Comparison of ENCODE assay signal across 21 mouse cellular contexts in the genomic region with DNA sequence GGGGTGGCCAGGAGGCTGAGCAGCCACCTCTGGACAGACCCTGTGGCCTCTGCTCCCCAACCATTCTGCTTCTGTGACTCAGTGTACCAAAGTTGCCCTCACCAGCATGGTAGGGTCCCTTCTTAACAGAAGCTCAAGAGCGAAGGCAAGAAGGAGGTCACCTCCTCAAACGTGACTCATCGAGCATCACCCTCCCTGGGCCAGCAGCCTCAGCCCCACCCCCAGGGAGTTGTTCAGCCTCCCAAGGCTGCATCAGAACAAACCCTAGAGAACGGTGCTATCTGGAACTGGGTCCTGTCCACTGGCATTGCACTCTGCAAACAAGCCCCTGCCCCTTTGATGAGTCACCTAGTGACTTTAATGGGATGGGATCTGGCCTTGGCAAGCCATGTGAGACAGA. TPM values are rescaled to one million over a fixed set of nuclear protein-coding genes. Genes with fewer than 3 reads are reported as not detected.
DNase-seq lines count a peak whose midpoint lies in the region; ATAC-seq and TF ChIP-seq lines count a peak whose summit lies in the region.
"Had no signal": no experiment of that assay in that cellular context is flagged by ENCODE, and none has a peak within 500 bp of the region (broad histone marks: within the 10 kb centered on the region; RNA-seq: fewer than 3 reads in every experiment).

No protein-coding gene starts in this region.

- no peaks in the 10 kb centered on the region for H3K27me3 ChIP-seq in intestine, embryonic 15.5 days (replicated peaks)
- no peaks in the 10 kb centered on the region for H3K27me3 ChIP-seq in intestine, postnatal 0 days (replicated peaks; ENCODE audit: control insufficient read depth, insufficient read depth, low read length)
- H3K27me3 ChIP-seq: embryonic facial prominence, embryonic 15.5 days; midbrain, embryonic 15.5 days had no signal

- no peaks in the 10 kb centered on the region for H3K9me3 ChIP-seq in intestine, embryonic 15.5 days
- H3K9me3 ChIP-seq in intestine, postnatal 0 days (ENCODE audit: control insufficient read depth) = no peaks in the 10 kb centered on the region
- H3K9me3 ChIP-seq: embryonic facial prominence, embryonic 15.5 days; G1E; limb, embryonic 10.5 days; midbrain, embryonic 15.5 days had no signal

- no peak for TF ChIP-seq CTCF in intestine, postnatal 0 days (IDR thresholded peaks at IDR 0.05; ENCODE audit: low read depth)

- no peak overlapping the region for H3K4me2 ChIP-seq in intestine, embryonic 15.5 days (replicated peaks)
- no peak overlapping the region for H3K4me2 ChIP-seq in intestine, postnatal 0 days (replicated peaks; ENCODE audit: low read depth)
- H3K4me2 ChIP-seq: embryonic facial prominence, embryonic 15.5 days; midbrain, embryonic 15.5 days had no signal

- peak; percentile 46 for ATAC-seq in intestine, embryonic 15.5 days
- no peak for ATAC-seq in intestine, postnatal 0 days
- ATAC-seq: activated CD4-positive, CD25-positive, alpha-beta regulatory T cell, adult 4 months; forebrain, postnatal 0 days; midbrain, embryonic 15.5 days had no signal

- 67% methylated on average over 4 of the region's 4 CpGs for WGBS in intestine, embryonic 15.5 days
- whole genome bisulfite sequencing in intestine, postnatal 0 days = 45% methylated on average over 4 of the region's 4 CpGs

- H3K9ac ChIP-seq in intestine, embryonic 15.5 days = no peak overlapping the region
- H3K9ac ChIP-seq in intestine, postnatal 0 days (ENCODE audit: low read depth, low read length) = no peak overlapping the region
- H3K9ac ChIP-seq: embryonic facial prominence, embryonic 15.5 days; forebrain, postnatal 0 days; liver, embryonic 14.5 days; midbrain, embryonic 15.5 days had no signal

- DNase-seq in cerebellum, adult 11-12 months = peak; percentile 60
- DNase-seq in cerebellum, adult 8-10 months = no peak
- peak; percentile 70 for DNase-seq in Muller cell, postnatal 12 days (ENCODE audit: inconsistent ontology term)
- DNase-seq in adrenal gland, postnatal 36 days = peak; percentile 74 to 87
- DNase-seq in layer of hippocampus, adult 9-10 months (ENCODE audit: low spot score) = no peak
- no peak for DNase-seq in layer of hippocampus, adult 9-11 months
- DNase-seq: forebrain, postnatal 0 days; gastrocnemius, postnatal 14 days; kidney, postnatal 25 days had no signal

- H3K36me3 ChIP-seq in intestine, embryonic 15.5 days = no peaks in the 10 kb centered on the region
- no peaks in the 10 kb centered on the region for H3K36me3 ChIP-seq in intestine, postnatal 0 days (ENCODE audit: control insufficient read depth, insufficient read depth)
- H3K36me3 ChIP-seq: embryonic facial prominence, embryonic 15.5 days; G1E; limb, embryonic 10.5 days; midbrain, embryonic 15.5 days had no signal

- H3K4me3 ChIP-seq in intestine, embryonic 15.5 days (replicated peaks) = no peak overlapping the region
- no peak overlapping the region for H3K4me3 ChIP-seq in intestine, postnatal 0 days (ENCODE audit: low read depth, low read length)
- H3K4me3 ChIP-seq: embryonic facial prominence, embryonic 15.5 days; limb, embryonic 10.5 days; midbrain, embryonic 15.5 days had no signal

- H3K4me1 ChIP-seq in intestine, embryonic 15.5 days (replicated peaks) = 0 out of 2 replicates have a peak, but pooled peaks cover 4% of the 10 kb centered on the region
- H3K4me1 ChIP-seq in intestine, postnatal 0 days (replicated peaks; ENCODE audit: control insufficient read depth, insufficient read depth, low read length) = no peaks in the 10 kb centered on the region
- H3K4me1 ChIP-seq: embryonic facial prominence, embryonic 15.5 days; midbrain, embryonic 15.5 days had no signal

- no peak overlapping the region for H3K27ac ChIP-seq in intestine, embryonic 15.5 days
- H3K27ac ChIP-seq in intestine, postnatal 0 days (ENCODE audit: low read depth, low read length) = no peak overlapping the region
- H3K27ac ChIP-seq: embryonic facial prominence, embryonic 15.5 days; limb, embryonic 10.5 days; liver, embryonic 14.5 days; macrophage; midbrain, embryonic 15.5 days had no signal

RNA-seq across cellular contexts. Expression of a gene that starts 5.8 kb away (rescaled TPM):
- polyA plus RNA-seq in intestine, embryonic 15.5 days (2015; fragmentation: Nextera tagmentation; extraction: Ambion mirVana) = not detected in 2 replicates
- polyA plus RNA-seq in intestine, postnatal 0 days (2015; fragmentation: Nextera tagmentation; extraction: Ambion mirVana) = not detected in 2 replicates
- not detected for total RNA-seq in adrenal gland, postnatal 36 days (2021)
- total RNA-seq: forebrain, postnatal 0 days; gastrocnemius, postnatal 14 days; layer of hippocampus, postnatal 25 days had no signal
- polyA plus RNA-seq: activated CD4-positive, CD25-positive, alpha-beta regulatory T cell, adult 4 months; embryonic facial prominence, embryonic 15.5 days; forebrain, postnatal 0 days; G1E; heart, postnatal 0 days; limb, embryonic 10.5 days; liver, embryonic 14.5 days; macrophage; midbrain, embryonic 15.5 days; neural tube, embryonic 11.5 days had no signal

RNA-seq across cellular contexts. Expression of a gene that starts 8.2 kb away (rescaled TPM):
- 1.8 and 2.1 TPM in 2 replicates for polyA plus RNA-seq in intestine, embryonic 15.5 days (2015; fragmentation: Nextera tagmentation; extraction: Ambion mirVana)
- polyA plus RNA-seq in intestine, postnatal 0 days (2015; fragmentation: Nextera tagmentation; extraction: Ambion mirVana) = 3.5 and 4.3 TPM in 2 replicates
- total RNA-seq in adrenal gland, postnatal 36 days (2021) = 1 to 10 TPM; 1.5 to 2.4 TPM
- polyA plus RNA-seq: activated CD4-positive, CD25-positive, alpha-beta regulatory T cell, adult 4 months; G1E; macrophage; neural tube, embryonic 11.5 days had no signal

RNA-seq across cellular contexts. Expression of a gene that starts 25.1 kb away (rescaled TPM):
- 8.8 and 9.8 TPM in 2 replicates for polyA plus RNA-seq in intestine, embryonic 15.5 days (2015; fragmentation: Nextera tagmentation; extraction: Ambion mirVana)
- polyA plus RNA-seq in intestine, postnatal 0 days (2015; fragmentation: Nextera tagmentation; extraction: Ambion mirVana) = 7.6 and 8.0 TPM in 2 replicates
- total RNA-seq in adrenal gland, postnatal 36 days (2021) = 10 to 100 TPM; 10.2 to 16.1 TPM

Comparison
In these comparisons a context has a peak if more than half of its experiments do, and no peak if none do; other contexts are left out.
1. DNase-seq: peak in cerebellum, adult 11-12 months (single experiment), Muller cell, postnatal 12 days (single experiment) and adrenal gland, postnatal 36 days (2 of 2); none in cerebellum, adult 8-10 months (single experiment), layer of hippocampus, adult 9-10 months (single experiment) and layer of hippocampus, adult 9-11 months (single experiment).